Mouse (Mus musculus): ENCODE results near the gene Lman1l. TPM values are rescaled to one million over a fixed set of nuclear protein-coding genes. Genes with fewer than 3 reads are reported as not detected.

Lman1l gene
- total RNA-seq, 2 experiments from 2014 or later: not detected

DNA sequence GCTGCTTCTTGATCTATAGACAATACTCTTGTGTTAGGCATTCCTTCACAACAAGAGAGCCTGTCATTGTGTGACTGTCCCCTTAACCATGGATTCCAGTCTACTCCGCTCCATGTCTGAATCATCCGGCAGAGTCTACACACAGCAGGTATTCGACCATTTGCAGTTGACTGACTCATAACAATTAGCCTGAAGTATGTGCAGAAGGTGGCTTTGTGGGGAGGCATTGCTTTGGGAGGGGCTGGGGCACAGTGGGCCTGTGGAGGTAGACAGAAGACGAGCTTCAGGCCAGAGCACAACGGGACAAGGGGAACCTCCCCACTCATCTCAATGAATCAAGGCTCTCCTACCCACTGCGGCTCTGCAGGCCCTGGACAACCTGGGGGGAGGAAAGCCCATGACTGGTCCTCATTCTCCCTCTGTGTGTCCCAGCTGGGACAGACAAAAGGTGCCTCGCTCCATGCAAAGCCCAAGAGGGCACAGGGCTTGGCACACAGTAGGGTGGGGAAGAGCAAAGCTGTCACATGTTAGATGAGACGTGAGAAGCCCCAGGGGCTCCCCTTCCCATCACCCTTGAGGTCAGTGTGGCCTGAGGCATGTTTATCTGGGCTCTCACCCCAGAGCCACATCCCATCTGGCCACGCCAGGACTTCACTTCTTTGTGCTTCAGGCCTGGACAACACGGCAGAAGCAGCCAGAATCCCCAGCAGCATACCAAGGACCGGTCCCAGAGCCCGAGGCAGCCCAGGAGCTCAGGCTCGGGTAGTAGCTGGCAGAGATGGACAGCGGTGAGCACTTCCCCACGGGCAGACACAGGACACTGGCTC, 5.3 kb upstream of the Lman1l start:
- DNase-seq (ENCODE audit: low spot score in 2 of 2): no peak

DNA sequence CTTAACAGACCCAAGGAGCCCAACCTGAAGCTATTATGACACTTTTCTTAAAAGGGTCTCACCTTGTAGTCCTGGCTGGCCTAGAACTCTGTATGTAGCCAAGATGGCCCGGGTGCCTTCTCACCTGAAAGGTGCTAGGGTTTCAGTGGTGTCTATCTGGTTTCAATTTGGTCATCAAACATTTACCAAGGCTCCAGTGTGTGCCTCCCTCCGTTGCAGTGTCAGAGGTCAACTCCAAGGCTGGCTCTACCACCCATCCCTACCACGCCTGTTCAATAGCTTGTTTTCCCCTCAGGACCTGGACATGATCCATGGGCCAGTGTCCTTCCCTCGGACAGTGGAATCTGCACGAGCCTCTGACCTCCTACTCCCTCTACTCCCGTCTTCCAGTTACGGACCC, 3.7 kb upstream of the Lman1l start:
- no peak for DNase-seq (ENCODE audit: low spot score in 2 of 2)

DNA sequence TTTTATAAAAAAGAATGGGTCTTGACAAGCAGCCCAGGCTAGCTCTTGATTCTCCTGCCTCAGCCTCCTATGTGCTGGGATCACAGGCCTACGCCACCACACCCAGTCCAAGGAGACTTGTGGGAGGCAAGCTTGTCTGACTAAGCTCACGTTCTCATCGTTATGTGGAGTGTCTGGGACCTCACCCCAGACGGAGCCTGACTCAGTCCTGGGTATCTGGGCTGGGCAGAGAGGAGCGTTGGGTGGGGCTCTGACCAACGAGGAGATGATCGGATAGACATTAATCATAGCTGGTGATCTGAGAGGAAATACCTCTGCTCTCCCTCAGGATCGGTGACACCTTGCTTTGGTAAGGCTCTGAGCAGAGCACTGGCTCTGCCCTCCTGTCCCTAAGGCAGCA, 1.7 kb downstream of the Lman1l start:
- DNase-seq (ENCODE audit: low spot score in 2 of 2): no peak

DNA sequence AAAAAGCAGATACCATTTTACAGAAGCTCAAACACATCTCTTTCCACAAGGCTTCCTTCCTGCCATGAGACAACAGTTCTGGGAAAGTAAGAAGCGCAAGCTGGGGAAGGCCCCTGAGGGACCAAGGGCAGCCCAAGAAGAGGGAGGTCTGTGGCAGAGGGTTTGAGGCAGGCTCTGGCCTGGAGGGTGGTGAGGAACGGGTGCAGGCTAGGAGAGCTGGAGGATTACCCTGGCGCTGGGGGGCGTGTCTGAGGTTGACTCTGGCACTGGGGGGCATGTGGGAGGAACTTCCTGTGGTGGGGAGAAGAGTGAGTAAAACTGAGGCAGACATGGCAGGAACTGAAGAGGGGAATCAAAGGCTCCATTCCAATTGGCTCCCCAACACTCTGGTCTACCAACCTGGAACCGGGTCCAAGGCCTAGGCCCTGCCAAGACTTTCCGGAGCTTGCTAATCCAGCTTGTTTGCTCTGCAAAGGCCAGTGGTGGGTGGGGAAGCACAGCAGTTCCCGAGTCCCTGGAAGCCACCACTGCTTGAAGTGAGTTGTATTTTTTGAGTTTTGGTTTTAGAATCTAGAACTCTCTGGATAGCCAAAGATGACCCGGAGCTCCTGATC, 2.9 kb downstream of the Lman1l start:
- no peak for DNase-seq (ENCODE audit: low spot score in 2 of 2)

DNA sequence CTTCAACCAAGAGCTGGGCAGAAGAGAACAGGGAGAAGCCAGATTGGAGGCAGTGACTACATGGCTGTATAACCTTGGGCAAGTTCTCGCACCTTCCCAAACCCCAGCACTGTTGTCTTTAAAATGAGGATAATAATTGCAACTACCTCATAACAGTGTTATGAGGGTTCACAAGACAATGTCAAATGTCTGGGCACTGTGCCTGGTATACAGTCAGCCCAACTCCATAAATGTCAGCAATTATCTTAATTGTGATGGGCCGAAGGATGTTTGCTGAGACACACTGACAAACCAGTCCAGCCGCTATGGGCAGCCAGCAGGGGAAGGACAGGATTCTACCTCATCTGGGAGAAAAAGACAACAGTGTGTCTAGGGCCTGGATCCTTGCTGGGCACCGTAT, 5.8 kb downstream of the Lman1l start:
- DNase-seq (ENCODE audit: low spot score in 2 of 2): no peak

DNA sequence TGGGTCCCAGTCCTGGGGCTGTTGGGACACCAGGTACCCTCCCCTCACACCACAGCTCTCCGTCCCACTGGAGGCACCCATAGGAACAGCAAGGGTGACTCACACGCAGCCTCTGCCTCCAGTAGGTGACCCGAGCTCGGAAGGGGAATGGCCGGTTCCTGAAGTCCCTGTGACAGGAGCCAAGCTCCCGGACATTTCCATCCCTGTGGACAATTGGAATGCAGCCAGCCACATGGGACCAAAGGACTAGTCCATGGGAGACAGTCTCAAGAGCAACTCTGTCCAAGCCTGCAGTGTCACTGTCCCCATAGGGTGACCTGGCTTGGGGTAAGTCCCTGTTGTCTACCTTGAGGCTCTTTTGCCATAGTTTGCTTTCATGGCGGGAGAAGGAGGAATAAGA, 6.6 kb downstream of the Lman1l start:
- no peak for DNase-seq (ENCODE audit: low spot score in 2 of 2)

DNA sequence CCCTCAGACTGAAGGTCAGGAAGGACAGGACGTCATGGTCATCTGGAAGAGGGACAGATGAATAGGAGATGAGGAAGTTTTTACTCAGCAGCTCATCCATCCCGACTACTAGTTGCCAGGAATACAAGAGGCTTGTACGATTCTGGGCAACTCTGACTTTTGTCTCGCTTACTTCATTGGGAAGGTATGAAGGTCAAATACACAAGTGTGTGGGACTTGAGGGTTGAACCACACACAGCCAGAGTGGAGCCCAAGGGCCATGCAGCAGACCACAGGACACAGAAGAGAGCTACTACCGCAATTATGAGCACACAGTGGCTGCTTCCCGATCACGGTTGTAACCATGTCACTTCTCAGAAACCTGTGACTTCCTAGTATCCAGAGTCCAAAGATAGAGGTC, 8.0 kb downstream of the Lman1l start:
- DNase-seq (ENCODE audit: low spot score in 2 of 2): no peak

DNA sequence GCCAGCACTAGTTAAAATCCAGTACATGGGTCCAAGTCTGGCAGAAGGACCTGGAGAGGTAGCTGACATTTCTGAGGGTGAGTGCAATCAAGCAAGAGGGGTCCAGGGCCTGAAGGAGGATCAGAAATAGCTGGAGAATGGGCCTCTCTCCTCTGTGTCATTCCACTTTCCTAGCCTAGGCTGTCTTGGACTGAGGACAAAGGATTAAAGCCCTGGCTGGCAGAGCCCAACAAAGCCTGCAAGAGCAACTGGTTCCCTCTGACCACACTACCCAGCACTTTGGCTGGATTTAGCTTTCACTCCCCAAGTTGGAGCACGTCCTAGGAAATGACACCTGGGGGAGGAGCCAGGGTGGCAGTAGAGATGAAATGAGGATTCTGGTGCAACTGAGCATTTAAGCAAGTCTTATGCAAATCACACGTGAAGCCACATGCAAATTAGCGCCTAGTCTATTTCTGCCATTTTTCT, 10.2 kb downstream of the Lman1l start:
- no peak for DNase-seq (ENCODE audit: low spot score in 2 of 2)

DNA sequence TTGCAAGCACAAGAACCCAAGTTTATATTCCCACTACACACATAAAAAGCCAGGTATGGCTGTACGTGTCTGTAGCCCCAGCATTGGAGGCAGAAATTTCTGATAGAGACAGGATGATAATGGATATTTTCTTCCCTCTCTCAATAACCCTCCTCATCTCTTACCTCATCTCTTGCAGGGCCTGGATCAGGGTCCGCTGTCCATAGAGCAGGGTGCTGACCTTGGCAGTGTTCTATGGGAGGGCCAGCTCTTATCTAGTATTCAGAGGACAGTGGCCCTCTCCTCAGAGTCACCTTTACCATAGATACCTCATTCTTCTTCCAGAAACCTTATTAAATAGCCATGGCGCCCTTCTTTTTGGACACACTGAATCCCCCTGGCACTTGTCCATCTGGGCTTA, 10.8 kb downstream of the Lman1l start:
- DNase-seq (ENCODE audit: low spot score in 2 of 2): no peak

DNA sequence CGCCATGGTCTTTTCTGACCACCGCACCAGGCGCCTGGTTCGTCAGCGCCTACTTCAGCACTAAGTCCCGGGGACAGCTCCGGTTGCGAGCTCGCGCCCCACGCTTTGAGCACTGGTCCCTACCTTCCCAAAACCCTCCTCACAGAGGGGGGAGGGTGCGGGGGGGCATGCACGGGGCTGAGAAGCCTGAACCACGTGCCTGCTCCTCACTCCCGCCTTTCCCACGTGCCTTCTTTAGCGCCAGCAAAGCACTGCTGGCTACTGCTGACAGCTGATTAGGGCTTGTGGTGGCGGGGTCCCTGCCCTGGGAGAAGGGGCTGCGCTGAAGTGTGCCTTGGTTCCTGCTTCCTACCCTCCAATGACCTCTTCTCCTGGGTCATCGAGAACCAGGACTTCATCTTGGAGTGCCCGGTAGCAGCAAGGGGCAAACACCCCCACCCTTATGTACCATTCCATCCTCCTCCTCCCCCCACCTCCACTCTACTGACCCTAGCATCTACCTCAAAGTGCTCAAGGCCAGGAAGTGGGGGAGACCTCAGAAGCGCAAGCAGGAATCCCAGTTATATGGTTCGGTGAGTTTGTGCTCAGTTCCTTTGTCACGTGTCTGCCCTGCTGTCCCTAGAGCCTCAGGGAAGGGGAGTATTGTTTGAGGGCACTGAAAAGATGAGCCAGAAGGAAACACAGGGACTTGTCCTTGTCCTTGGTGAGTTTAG, 14.3 kb downstream of the Lman1l start, which contains the start of gene Cplx3:
Gene Cplx3, minus strand, starts transcription at position 143 of the 713 bp plus-strand sequence.
- DNase-seq (ENCODE audit: low spot score in 2 of 2): no peak

DNA sequence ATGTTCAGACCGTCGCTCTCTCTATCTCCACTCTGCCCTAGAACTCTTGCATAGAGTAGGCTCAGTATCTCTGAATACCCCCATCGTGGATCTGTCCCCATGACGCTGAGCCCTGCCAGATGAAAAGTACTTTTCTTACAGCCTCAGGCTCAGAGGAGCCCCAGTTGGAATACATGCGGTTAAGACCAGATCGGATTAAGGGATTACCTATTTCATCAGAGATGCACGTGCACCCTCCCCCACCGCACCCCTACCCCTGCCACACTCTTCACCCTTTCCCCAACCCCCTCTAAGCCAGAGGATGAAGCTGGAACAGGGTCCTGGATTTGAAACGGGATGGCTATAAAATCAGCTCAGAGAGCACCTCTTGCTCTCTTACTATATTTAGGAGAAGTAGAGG, 15.1 kb downstream of the Lman1l start:
- DNase-seq (ENCODE audit: low spot score in 2 of 2): no peak

DNA sequence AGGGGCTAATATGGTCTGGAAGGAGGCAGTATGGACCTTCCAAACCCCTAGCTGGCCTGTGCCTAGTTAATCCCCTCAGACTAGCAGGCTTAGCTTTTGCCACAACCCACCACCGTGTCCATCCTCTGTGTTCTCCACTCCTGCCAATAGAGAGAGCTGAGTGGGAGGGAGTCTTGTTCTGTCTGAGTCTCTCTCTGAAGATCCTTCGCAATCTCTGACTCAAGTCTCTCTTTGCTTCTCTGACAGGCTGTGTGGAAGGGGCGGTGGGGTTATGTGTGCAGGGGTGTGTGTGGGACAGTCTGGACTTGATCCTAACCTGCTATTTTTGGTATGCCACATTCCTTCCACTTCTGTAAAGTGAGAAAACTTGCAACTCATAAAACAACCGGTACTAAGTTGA, 15.7 kb downstream of the Lman1l start:
- DNase-seq (ENCODE audit: low spot score in 2 of 2): no peak

DNA sequence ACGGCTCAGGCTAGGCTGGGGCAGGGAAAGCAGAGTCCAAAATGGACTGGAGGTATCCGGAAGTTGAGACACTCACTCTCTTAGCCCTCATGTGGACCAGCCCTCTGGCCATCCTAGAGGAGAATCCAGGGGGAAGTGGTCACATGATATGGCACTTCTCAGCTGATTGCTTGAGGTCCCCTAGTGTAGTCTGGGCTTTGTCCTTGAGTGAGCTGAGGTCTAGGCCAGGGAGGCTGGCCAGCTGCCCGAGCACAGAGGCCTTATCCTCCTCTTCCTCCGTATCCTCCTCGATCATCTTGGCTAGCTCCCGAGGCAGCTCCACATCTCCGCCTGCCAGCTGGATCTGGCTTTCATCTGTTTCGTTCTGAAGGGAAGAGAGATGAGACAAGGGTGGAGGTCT, 18.5 kb downstream of the Lman1l start:
- DNase-seq (ENCODE audit: low spot score in 2 of 2): no peak

DNA sequence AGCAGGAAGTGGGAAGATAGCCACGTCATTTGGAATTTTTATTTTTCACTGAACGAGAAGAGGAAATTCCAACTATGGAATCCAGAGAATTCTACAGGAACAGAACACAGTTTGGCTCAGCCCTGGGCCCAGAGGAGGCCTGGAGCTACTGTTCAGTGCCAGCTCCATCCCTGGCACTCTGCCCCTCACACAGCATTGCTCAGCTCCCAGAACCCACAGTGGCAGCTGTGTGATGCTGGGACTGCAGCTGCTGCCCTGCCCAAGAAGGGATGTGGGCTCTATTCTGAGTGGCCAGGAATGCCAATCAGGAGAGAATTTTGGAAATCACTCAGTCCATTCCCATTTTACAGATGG, 19.2 kb downstream of the Lman1l start:
- peak; percentile 53 to 76 for DNase-seq (ENCODE audit: low spot score in 2 of 2)

DNA sequence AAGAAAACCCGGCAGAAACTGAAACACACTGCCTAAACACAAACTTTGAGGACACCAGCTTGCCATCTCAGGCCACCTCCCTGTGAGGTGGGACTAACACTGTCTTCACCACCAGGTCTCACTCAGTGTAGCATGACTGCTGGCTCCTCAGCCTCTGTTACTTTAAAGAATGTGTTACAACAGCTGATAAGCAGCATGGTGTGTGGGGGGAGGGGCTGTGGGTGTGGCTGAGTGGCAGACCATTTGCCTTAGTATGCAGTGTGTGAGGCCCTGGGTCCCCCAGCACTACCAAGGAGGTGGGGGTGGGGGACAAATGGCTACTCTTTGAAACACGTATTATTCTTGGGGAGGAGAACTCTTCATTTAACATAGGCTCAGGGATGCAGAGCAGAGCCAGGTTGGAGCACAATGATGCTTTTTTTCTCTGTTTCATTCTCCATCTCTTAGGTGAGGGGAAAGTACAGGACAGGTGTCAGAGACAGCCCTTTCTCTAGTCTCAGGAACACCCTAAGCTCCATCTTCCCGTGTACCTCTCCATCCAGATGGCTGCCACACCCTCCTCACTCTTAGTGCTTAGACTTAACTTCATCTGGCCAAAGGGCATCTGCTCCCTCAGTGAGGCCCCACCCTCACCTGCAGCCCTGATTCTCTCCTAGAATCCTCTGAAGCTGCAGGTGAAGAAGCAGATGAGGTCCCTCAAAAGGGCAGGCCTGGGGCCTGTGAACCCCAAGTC, 19.8 kb downstream of the Lman1l start:
- DNase-seq (ENCODE audit: low spot score in 2 of 2): no peak

DNA sequence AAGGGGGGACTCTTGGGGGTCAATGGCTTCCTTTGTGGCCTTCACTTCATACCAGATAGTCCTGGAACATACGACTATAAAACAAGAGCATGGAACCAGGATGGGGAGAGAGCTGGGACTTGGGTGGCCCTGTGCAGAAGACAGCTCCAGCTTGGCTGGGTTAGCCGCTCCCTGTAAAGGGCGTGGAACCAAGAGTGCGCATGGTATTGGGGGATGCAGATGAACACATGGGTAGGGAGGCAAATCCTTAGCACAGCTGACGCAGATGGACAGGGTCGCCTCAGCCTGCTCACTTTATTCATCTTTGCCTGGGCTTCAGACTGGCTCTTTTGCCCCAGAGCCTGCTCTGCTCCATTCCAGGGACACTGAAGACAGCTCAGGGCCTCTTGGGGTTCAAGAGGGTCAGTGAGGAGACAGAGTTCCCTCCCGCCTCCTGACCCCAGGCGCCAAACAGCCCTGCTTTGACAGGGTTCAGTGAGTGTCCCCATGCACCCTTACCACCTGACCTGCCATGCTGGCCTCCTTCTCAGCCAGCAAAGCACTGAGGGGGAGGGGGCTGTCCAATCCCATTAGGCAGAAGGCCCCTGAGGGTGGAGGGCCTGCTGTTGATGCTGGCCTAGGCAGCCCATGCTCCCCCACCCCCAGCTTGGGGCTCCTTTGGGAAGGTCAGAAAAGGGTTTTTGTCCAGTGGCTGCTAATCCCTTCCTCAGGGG, 21.6 kb downstream of the Lman1l start:
- DNase-seq (ENCODE audit: low spot score in 2 of 2): no peak

DNA sequence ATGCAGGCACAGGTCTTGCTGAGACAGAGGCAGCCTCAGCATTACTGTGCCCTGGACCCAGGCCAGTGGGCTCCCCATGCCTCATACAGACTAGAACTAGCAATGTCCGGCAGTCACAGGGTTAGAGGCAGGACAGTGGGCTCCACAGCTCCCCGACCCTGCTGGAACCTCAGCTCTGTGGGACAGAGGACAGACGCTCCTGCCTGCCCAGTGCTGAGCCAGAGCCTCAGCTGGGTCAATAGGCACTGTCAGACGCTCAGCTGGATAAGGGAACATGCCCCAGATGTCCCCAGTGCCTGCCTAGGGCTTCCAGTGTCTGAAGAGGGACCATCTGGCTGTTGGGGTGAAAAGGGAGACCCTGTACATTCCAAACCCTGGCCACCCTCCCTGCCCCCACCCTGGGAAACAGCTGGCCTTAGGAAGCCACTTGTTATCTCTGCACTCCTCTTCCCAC, 22.6 kb downstream of the Lman1l start:
- no peak for DNase-seq (ENCODE audit: low spot score in 2 of 2)

DNA sequence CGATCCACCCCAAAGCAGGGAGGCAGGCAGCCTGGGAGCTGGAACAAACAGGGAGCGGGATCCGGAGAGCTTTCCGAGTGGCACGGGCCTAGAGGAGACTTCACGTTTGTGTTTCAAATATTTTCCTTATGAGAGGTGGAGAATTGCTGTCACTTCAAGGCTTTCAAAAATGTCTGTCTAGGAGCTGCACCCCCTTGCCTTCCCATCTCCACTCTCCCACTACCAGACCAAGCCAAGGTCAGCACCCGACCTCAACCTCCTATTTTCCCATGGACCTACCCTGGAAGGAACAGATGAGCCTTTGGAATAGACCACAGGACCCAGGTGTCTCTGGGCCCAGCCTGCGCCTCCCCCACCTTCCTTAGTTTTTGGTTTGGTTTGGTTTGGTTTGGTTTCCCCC, 23.3 kb downstream of the Lman1l start:
- DNase-seq (ENCODE audit: low spot score in 2 of 2): no peak

DNA sequence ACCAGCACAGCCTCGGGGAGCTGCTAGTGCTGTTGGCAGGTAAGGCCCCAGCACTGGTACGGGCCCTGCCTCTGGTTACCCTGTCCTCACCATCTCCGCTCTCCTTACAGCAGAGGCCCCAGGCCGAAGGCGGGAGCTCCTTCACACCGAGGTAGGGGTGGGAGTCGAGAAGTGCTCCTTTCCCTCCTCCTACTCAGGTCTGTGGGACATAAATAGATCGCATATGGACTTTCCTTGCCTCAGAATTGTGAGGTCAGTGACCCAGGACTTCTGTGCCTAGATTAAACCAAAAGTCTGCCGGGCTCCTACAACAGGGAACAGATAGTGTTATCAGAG, 26.4 kb downstream of the Lman1l start:
- no peak for DNase-seq (ENCODE audit: low spot score in 2 of 2)

DNA sequence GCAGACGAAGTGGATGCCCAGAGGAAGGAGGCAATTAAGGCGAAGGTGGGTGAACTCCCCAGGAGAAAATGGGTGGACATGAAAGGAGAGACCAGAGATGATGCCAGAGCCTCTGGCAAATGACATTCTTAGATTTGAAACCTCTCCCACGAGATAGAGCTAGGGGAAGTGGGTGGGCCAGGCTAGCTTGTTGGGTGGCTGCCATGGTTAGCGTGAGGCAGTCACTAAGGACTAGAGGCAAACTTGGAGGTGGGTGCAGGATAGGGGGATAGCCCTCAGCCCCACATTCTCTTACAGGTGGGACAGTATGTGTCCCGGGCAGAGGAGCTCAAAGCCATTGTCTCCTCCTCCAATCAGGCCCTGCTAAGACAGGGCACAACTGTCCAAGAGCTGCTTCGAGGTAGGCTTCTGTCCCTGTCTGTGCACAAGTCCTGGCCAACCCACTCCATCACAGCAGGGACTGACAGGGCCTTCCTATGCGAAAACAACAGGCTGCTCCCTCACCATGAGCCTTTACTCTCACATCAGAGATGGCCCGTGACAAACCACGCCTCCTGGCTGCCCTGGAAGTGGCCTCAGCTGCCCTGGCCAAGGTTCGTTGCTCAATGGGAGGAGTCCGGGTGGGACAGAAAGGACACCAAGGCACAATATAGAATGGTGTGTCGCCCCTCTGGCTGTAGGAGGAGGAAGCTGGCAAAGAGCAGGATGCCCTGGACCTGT, 27.0 kb downstream of the Lman1l start:
- no peak for DNase-seq (ENCODE audit: low spot score in 2 of 2)
